11 mouse cellular contexts compared by ENCODE assay signal in the genomic region with DNA sequence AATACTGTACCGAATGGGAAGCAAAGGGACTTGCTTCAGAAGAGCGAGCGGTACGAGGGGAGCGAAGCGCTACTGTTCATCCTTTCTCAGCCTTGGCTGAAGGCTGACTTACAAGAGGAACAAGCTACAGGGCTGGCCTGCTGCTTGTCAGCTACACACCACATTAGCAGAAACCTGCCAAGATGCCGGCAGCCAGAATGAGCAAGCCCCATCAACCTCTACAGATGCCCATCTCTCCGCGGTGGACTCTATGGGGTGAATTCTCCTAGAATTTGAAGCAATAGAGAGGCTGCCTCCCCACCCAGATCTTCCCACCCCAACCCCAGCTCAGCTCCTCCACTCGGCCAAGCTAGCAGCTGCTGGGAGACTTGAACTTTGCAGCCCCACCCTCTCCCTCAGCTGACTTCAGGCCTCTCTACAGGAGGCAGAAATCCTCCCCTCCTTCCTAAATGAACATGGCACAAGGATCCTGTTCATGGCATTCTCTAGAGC. TPM values are rescaled to one million over a fixed set of nuclear protein-coding genes. Genes with fewer than 3 reads are reported as not detected.
DNase-seq lines count a peak whose midpoint lies in the region; ATAC-seq lines count a peak whose summit lies in the region.
"Had no signal": no experiment of that assay in that cellular context is flagged by ENCODE, and none has a peak within 500 bp of the region (broad histone marks: within the 10 kb centered on the region; RNA-seq: fewer than 3 reads in every experiment).

No protein-coding gene starts in this region.

- no peaks in the 10 kb centered on the region for H3K9me3 ChIP-seq in forebrain, embryonic 16.5 days (ENCODE audit: control insufficient read depth, low read length)
- no peaks in the 10 kb centered on the region for H3K9me3 ChIP-seq in liver, embryonic 13.5 days (replicated peaks)

- H3K27me3 ChIP-seq in forebrain, embryonic 16.5 days (replicated peaks; ENCODE audit: control insufficient read depth, insufficient read depth, low read length) = no peaks in the 10 kb centered on the region
- no peaks in the 10 kb centered on the region for H3K27me3 ChIP-seq in liver, embryonic 13.5 days

- H3K27ac ChIP-seq in forebrain, embryonic 16.5 days (ENCODE audit: low read length) = 0 out of 2 replicates have a peak overlapping the region, but pooled peaks have one; percentile 12
- peak overlapping the region; percentile 18; the same call in 1 of the 2 replicates for H3K27ac ChIP-seq in liver, embryonic 13.5 days
- H3K27ac ChIP-seq: kidney, postnatal 0 days had no signal

- H3K4me2 ChIP-seq in forebrain, embryonic 16.5 days (ENCODE audit: low read length) = no peak overlapping the region
- H3K4me2 ChIP-seq in liver, embryonic 13.5 days = no peak overlapping the region

- H3K4me3 ChIP-seq in forebrain, embryonic 16.5 days (replicated peaks; ENCODE audit: low read length) = no peak overlapping the region
- no peak overlapping the region for H3K4me3 ChIP-seq in liver, embryonic 13.5 days (replicated peaks)
- H3K4me3 ChIP-seq: erythroblast, embryonic 14.5 days had no signal

- no peaks in the 10 kb centered on the region for H3K36me3 ChIP-seq in forebrain, embryonic 16.5 days (ENCODE audit: control insufficient read depth, insufficient read depth)
- peaks cover 31% of the 10 kb centered on the region; the same call in 1 of the 2 replicates for H3K36me3 ChIP-seq in liver, embryonic 13.5 days

- peak; percentile 36 for ATAC-seq in forebrain, embryonic 16.5 days
- ATAC-seq in liver, embryonic 13.5 days (ENCODE audit: low read depth) = no peak

- H3K9ac ChIP-seq in forebrain, embryonic 16.5 days (replicated peaks; ENCODE audit: low read depth, low read length) = no peak overlapping the region
- H3K9ac ChIP-seq in liver, embryonic 13.5 days = no peak overlapping the region

- intact Hi-C loops in gastrocnemius, postnatal 36 days (cut with DNase I) = no loop called here

- DNase-seq in gastrocnemius, postnatal 10 days = peak; percentile 20
- DNase-seq in gastrocnemius, postnatal 36 days = no peak
- DNase-seq in CD4-positive helper T cell, adult 2 months (ENCODE audit: low read depth, low spot score) = peak; percentile 21
- DNase-seq in liver, embryonic 13.5 days = no peak
- no peak for DNase-seq in embryo, embryonic 10.5 days (ENCODE audit: low spot score)
- no peak for DNase-seq in thymus, postnatal 36 days
- no peak for DNase-seq in right cerebral cortex, postnatal 10 days (ENCODE audit: low spot score in 2 of 2)
- DNase-seq: right cerebral cortex, adult 18-20 months had no signal

- WGBS in forebrain, embryonic 16.5 days = 72% methylated on average over 10 of the region's 10 CpGs
- WGBS in liver, embryonic 13.5 days (ENCODE audit: insufficient replicate concordance) = 79% methylated on average over 10 of the region's 10 CpGs

- H3K4me1 ChIP-seq in forebrain, embryonic 16.5 days (replicated peaks; ENCODE audit: control insufficient read depth, insufficient read depth, low read length) = peaks cover 45% of the 10 kb centered on the region
- peaks cover 93% of the 10 kb centered on the region for H3K4me1 ChIP-seq in liver, embryonic 13.5 days (replicated peaks)

RNA-seq across cellular contexts. Expression of a gene that starts 46.5 kb away (rescaled TPM):
- 10 to 100 TPM; 41.5 to 47.0 TPM for total RNA-seq in gastrocnemius, postnatal 10 days (2021)
- total RNA-seq in gastrocnemius, postnatal 36 days (2021) = 10 to 100 TPM; 21.1 to 23.7 TPM
- polyA plus RNA-seq in forebrain, embryonic 16.5 days (2015; fragmentation: Nextera tagmentation; extraction: Ambion mirVana) = 60.9 and 64.3 TPM in 2 replicates
- polyA plus RNA-seq in liver, embryonic 13.5 days (2015; fragmentation: Nextera tagmentation; extraction: Ambion mirVana) = 10.4 and 13.3 TPM in 2 replicates

Comparison
In these comparisons a context has a peak if more than half of its experiments do, and no peak if none do; other contexts are left out.
1. DNase-seq: peak in gastrocnemius, postnatal 10 days (single experiment) and CD4-positive helper T cell, adult 2 months (single experiment); none in gastrocnemius, postnatal 36 days (0 of 2), liver, embryonic 13.5 days (single experiment), embryo, embryonic 10.5 days (single experiment), thymus, postnatal 36 days (0 of 2) and right cerebral cortex, postnatal 10 days (0 of 2).